ENCODE assay signal across 9 mouse cellular contexts in the genomic region with DNA sequence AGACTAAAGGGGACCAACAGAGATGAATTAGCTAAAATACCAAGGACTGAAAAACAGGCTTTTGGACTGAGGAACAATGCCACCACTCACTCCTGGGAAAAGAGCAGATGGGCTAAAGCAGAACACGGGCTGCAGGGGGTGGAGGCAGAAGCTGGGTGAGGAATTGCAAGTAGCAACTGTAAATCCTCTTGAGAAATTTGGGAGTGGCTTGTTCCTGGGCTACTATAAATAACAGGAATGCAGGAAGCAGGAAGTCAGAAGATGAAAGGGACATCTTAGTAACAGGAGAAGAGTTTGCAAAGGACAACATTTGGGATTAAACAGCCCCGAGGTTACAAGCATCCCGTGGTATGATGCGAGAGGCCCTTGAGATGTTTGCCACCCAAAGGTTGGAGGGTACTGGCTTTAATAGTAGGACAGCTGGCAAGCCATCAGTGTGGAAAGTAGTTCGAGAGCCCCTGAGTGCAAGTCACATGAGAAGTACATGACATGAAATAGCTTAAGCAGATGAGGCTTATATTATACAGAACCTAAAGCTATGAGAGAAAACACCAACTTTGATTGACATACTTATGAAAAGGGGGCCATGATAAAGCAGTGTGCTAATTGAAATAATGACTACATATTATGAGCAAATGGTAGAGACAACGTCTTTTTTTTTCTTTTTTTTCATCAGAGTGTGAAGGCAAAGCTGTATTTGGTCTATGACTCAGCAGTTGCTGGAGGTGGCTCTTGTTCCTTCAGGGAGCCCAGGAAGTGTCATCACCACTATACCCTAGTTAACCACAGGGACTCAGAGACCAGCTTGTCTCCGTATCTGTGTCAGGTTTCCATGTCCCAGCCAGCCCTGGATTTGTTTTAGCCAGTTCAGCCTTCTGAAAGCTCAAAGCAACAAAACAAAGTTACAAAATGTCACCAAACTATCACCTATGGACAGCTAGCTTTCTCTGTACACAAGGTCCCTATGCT.
DNase-seq lines count a peak whose midpoint lies in the region; ATAC-seq lines count a peak whose summit lies in the region.
"Had no signal": no experiment of that assay in that cellular context is flagged by ENCODE, and none has a peak within 500 bp of the region (broad histone marks: within the 10 kb centered on the region; RNA-seq: fewer than 3 reads in every experiment).

No protein-coding gene starts in this region.

- DNase-seq in kidney, postnatal 36 days: peak; percentile 19 to 23
- DNase-seq in kidney, adult 18-20 months: no peak
- DNase-seq in cerebellum, adult 11 months: peak; percentile 2
- no peak for DNase-seq in embryo, embryonic 10 days (ENCODE audit: low spot score)

- no peaks in the 10 kb centered on the region for H3K36me3 ChIP-seq in heart, embryonic 12.5 days
- H3K36me3 ChIP-seq in macrophage (ENCODE audit: inconsistent target): no peaks in the 10 kb centered on the region
- H3K36me3 ChIP-seq in liver, embryonic 12.5 days: no peaks in the 10 kb centered on the region
- no peaks in the 10 kb centered on the region for H3K36me3 ChIP-seq in hindbrain, embryonic 13.5 days
- H3K36me3 ChIP-seq: limb, embryonic 12.5 days had no signal

- WGBS in heart, embryonic 12.5 days: 39% methylated on average over 7 of the region's 7 CpGs
- 36% methylated on average over 7 of the region's 7 CpGs for WGBS in macrophage (ENCODE audit: missing documents)
- WGBS in liver, embryonic 12.5 days (ENCODE audit: insufficient replicate concordance): 37% methylated on average over 7 of the region's 7 CpGs
- WGBS in hindbrain, embryonic 13.5 days: 63% methylated on average over 7 of the region's 7 CpGs

- H3K27ac ChIP-seq in heart, embryonic 12.5 days (ENCODE audit: poor library complexity, severe bottlenecking): peak overlapping the region; percentile 68
- H3K27ac ChIP-seq in macrophage: peak overlapping the region; percentile 42
- no peak overlapping the region for H3K27ac ChIP-seq in liver, embryonic 12.5 days
- no peak overlapping the region for H3K27ac ChIP-seq in hindbrain, embryonic 13.5 days
- H3K27ac ChIP-seq: limb, embryonic 12.5 days had no signal

- no peaks in the 10 kb centered on the region for H3K27me3 ChIP-seq in heart, embryonic 12.5 days (replicated peaks)
- no peaks in the 10 kb centered on the region for H3K27me3 ChIP-seq in liver, embryonic 12.5 days (replicated peaks)
- H3K27me3 ChIP-seq in hindbrain, embryonic 13.5 days: no peaks in the 10 kb centered on the region
- H3K27me3 ChIP-seq: limb, embryonic 12.5 days had no signal

- ATAC-seq in heart, embryonic 12.5 days (ENCODE audit: insufficient number of reproducible peaks, low FRiP score): peak; percentile 63; the same call in 1 of the 2 replicates
- no peak for ATAC-seq in liver, embryonic 12.5 days
- ATAC-seq in hindbrain, embryonic 13.5 days (ENCODE audit: low FRiP score): no peak

- no peaks in the 10 kb centered on the region for H3K79me2 ChIP-seq in macrophage (ENCODE audit: inconsistent target)

- peaks cover 17% of the 10 kb centered on the region for H3K4me1 ChIP-seq in heart, embryonic 12.5 days (replicated peaks)
- no peaks in the 10 kb centered on the region for H3K4me1 ChIP-seq in liver, embryonic 12.5 days
- H3K4me1 ChIP-seq in hindbrain, embryonic 13.5 days (replicated peaks): no peaks in the 10 kb centered on the region
- H3K4me1 ChIP-seq: limb, embryonic 12.5 days had no signal

- H3K9ac ChIP-seq in heart, embryonic 12.5 days: no peak overlapping the region
- H3K9ac ChIP-seq in liver, embryonic 12.5 days: no peak overlapping the region
- H3K9ac ChIP-seq in hindbrain, embryonic 13.5 days: no peak overlapping the region
- H3K9ac ChIP-seq: limb, embryonic 12.5 days had no signal

- H3K9me3 ChIP-seq in heart, embryonic 12.5 days (replicated peaks): no peaks in the 10 kb centered on the region
- H3K9me3 ChIP-seq in liver, embryonic 12.5 days (replicated peaks): no peaks in the 10 kb centered on the region
- no peaks in the 10 kb centered on the region for H3K9me3 ChIP-seq in hindbrain, embryonic 13.5 days
- H3K9me3 ChIP-seq: limb, embryonic 12.5 days had no signal

- peak overlapping the region; percentile 30; the same call in 1 of the 2 replicates for H3K4me2 ChIP-seq in heart, embryonic 12.5 days
- no peak overlapping the region for H3K4me2 ChIP-seq in liver, embryonic 12.5 days
- no peak overlapping the region for H3K4me2 ChIP-seq in hindbrain, embryonic 13.5 days
- H3K4me2 ChIP-seq: limb, embryonic 12.5 days had no signal

- no peak overlapping the region for H3K4me3 ChIP-seq in heart, embryonic 12.5 days
- H3K4me3 ChIP-seq in macrophage (ENCODE audit: inconsistent target): no peak overlapping the region
- H3K4me3 ChIP-seq in liver, embryonic 12.5 days: no peak overlapping the region
- no peak overlapping the region for H3K4me3 ChIP-seq in hindbrain, embryonic 13.5 days
- H3K4me3 ChIP-seq: limb, embryonic 12.5 days had no signal

Comparison
In these comparisons a context has a peak if more than half of its experiments do, and no peak if none do; other contexts are left out.
1. DNase-seq: peak in kidney, postnatal 36 days (2 of 2) and cerebellum, adult 11 months (single experiment); none in kidney, adult 18-20 months (single experiment) and embryo, embryonic 10 days (single experiment).
2. H3K27ac ChIP-seq: peak in heart, embryonic 12.5 days (single experiment) and macrophage (single experiment); none in liver, embryonic 12.5 days (single experiment) and hindbrain, embryonic 13.5 days (single experiment).